Mouse (Mus musculus) embryonic facial prominence, embryonic 13.5 days (tissue): ENCODE measurements around the gene Actr3. TPM values are rescaled to one million over a fixed set of nuclear protein-coding genes. Genes with fewer than 3 reads are reported as not detected.

ENCODE experiments used
- ATAC-seq: fragments of 200-750 bp; cut with Nextera tagmentation; 2 replicates; pipeline ENCODE4 v1.8.0; 2017; ENCODE audit warnings: low read depth; ENCODE audit not compliant: insufficient number of reproducible peaks, insufficient read depth, low FRiP score, low TSS enrichment
- H3K27ac ChIP-seq: fragments of 300-500 bp; sonication (generic); 2 replicates; pipeline ENCODE4 v1.5.1; 2015; ENCODE audit warnings: moderate library complexity, mild to moderate bottlenecking, inconsistent platforms
- H3K27me3 ChIP-seq: fragments of 300-500 bp; sonication (generic); 2 replicates; pipeline ENCODE4 v1.6.1; 2015; ENCODE audit warnings: mild to moderate bottlenecking, inconsistent platforms
- H3K36me3 ChIP-seq: fragments of 300-500 bp; sonication (generic); 2 replicates; pipeline ENCODE4 v1.6.1; 2015; ENCODE audit warnings: mild to moderate bottlenecking, inconsistent platforms
- H3K4me1 ChIP-seq: fragments of 300-500 bp; sonication (generic); 2 replicates; pipeline ENCODE4 v1.6.1; 2015; ENCODE audit warnings: inconsistent platforms
- H3K4me2 ChIP-seq: fragments of 300-500 bp; sonication (generic); 2 replicates; pipeline ENCODE4 v1.6.1; 2015; ENCODE audit warnings: moderate library complexity, mild to moderate bottlenecking, inconsistent platforms
- H3K4me3 ChIP-seq: fragments of 300-500 bp; sonication (generic); 2 replicates; pipeline ENCODE4 v1.5.1; 2015; ENCODE audit warnings: mild to moderate bottlenecking, inconsistent platforms
- H3K9ac ChIP-seq: fragments of 300-500 bp; sonication (generic); 2 replicates; pipeline ENCODE4 v1.6.1; 2015; ENCODE audit warnings: mild to moderate bottlenecking, inconsistent platforms
- H3K9me3 ChIP-seq: fragments of 300-500 bp; sonication (generic); 2 replicates; pipeline ENCODE4 v1.6.1; 2016; ENCODE audit warnings: inconsistent platforms
- WGBS: fragments of 180-500 bp; shearing (Covaris S2); methylation state at CpG from one replicate; pipeline ENCODE4 v1.1.7; 2015; ENCODE audit warnings: mixed read lengths; 5-methylcytosine and 5-hydroxymethylcytosine counted together
- polyA plus RNA-seq: library from polyadenylated mRNA; unstranded; fragments of >200 nt; fragmentation: Nextera tagmentation; extraction: Ambion mirVana; gene quantifications from 2 replicates; pipeline ENCODE4 v1.2.1, GENCODE M21; 2015

Actr3 gene
- polyA plus RNA-seq, 1 experiment from 2014 or later: 225 TPM

GRCm38 (mm10) chr1:125437161-125437560, 1.6 kb upstream of the Actr3 start:
- 86% methylated on average over 2 of the region's 2 CpGs for WGBS
- no peaks in the 10 kb centered on the region for H3K9me3 ChIP-seq
- no peak overlapping the region for H3K9ac ChIP-seq
- no peaks in the 10 kb centered on the region for H3K27me3 ChIP-seq
- ATAC-seq: no peak
- no peak overlapping the region for H3K27ac ChIP-seq
- no peak overlapping the region for H3K4me2 ChIP-seq
- peaks cover 8% of the 10 kb centered on the region for H3K4me1 ChIP-seq
- H3K36me3 ChIP-seq: no peaks in the 10 kb centered on the region
- no peak overlapping the region for H3K4me3 ChIP-seq

- ATAC-seq: no peak; the same call in 1 of the 2 replicates
- under 1% methylated on average over 22 of the region's 23 CpGs for WGBS
These were observed 534 bp downstream of the Actr3 start for GRCm38 (mm10) chr1:125435018-125435368.

GRCm38 (mm10) chr1:125434485-125435001, 984 bp downstream of the Actr3 start:
- Histone ChIP-seq H3K9ac (peak overlapping the region; percentile 92), H3K4me3 (peak overlapping the region; percentile 89), H3K4me1 (peaks cover 8% of the 10 kb centered on the region), H3K36me3 (no peaks in the 10 kb centered on the region), H3K27me3 (no peaks in the 10 kb centered on the region), H3K4me2 (peak overlapping the region; percentile 59), H3K9me3 (no peaks in the 10 kb centered on the region), H3K27ac (peak overlapping the region; percentile 97)
- under 1% methylated on average over 25 of the region's 25 CpGs for WGBS
- no peak for ATAC-seq

More at GRCm38 (mm10) chr1:125435018-125435368, 534 bp downstream of the Actr3 start:
- no peaks in the 10 kb centered on the region for H3K27me3 ChIP-seq
- no peaks in the 10 kb centered on the region for H3K9me3 ChIP-seq
- H3K9ac ChIP-seq: peak overlapping the region; percentile 92
- H3K36me3 ChIP-seq: no peaks in the 10 kb centered on the region
- peak overlapping the region; percentile 89 for H3K4me3 ChIP-seq
- peak overlapping the region; percentile 97 for H3K27ac ChIP-seq
- peak overlapping the region; percentile 59 for H3K4me2 ChIP-seq
- H3K4me1 ChIP-seq: peaks cover 8% of the 10 kb centered on the region

GRCm38 (mm10) chr1:125431286-125431685, 4.2 kb downstream of the Actr3 start:
- WGBS: 77% methylated on average over 4 of the region's 4 CpGs
- Histone ChIP-seq H3K27ac (no peak overlapping the region), H3K4me1 (peaks cover 21% of the 10 kb centered on the region), H3K9ac (no peak overlapping the region), H3K36me3 (no peaks in the 10 kb centered on the region), H3K4me2 (no peak overlapping the region), H3K27me3 (no peaks in the 10 kb centered on the region), H3K4me3 (no peak overlapping the region), H3K9me3 (no peaks in the 10 kb centered on the region)
- no peak for ATAC-seq

GRCm38 (mm10) chr1:125430737-125431136, 4.8 kb downstream of the Actr3 start:
- Histone ChIP-seq H3K36me3 (no peaks in the 10 kb centered on the region), H3K4me2 (0 out of 2 replicates have a peak overlapping the region, but pooled peaks have one; percentile 7), H3K27ac (no peak overlapping the region), H3K9ac (no peak overlapping the region), H3K4me3 (no peak overlapping the region), H3K4me1 (peaks cover 22% of the 10 kb centered on the region), H3K9me3 (no peaks in the 10 kb centered on the region), H3K27me3 (no peaks in the 10 kb centered on the region)
- ATAC-seq: no peak
- WGBS: 72% methylated on average over 7 of the region's 7 CpGs

- no peak overlapping the region for H3K27ac ChIP-seq
- 88% methylated on average over 4 of the region's 4 CpGs for WGBS
- ATAC-seq: no peak
- H3K36me3 ChIP-seq: no peaks in the 10 kb centered on the region
- no peak overlapping the region for H3K4me3 ChIP-seq
- no peaks in the 10 kb centered on the region for H3K27me3 ChIP-seq
- no peaks in the 10 kb centered on the region for H3K9me3 ChIP-seq
- H3K4me1 ChIP-seq: peaks cover 22% of the 10 kb centered on the region
- H3K9ac ChIP-seq: no peak overlapping the region
- H3K4me2 ChIP-seq: no peak overlapping the region
These were observed 5.5 kb downstream of the Actr3 start for GRCm38 (mm10) chr1:125429984-125430383.

- Histone ChIP-seq H3K4me2 (no peak overlapping the region), H3K4me3 (no peak overlapping the region), H3K4me1 (peaks cover 22% of the 10 kb centered on the region), H3K9me3 (no peaks in the 10 kb centered on the region), H3K36me3 (no peaks in the 10 kb centered on the region), H3K27ac (no peak overlapping the region), H3K27me3 (no peaks in the 10 kb centered on the region), H3K9ac (no peak overlapping the region)
- ATAC-seq: no peak
- WGBS: 48% methylated on average over 2 of the region's 2 CpGs
These were observed 7.2 kb downstream of the Actr3 start for GRCm38 (mm10) chr1:125428315-125428714.

GRCm38 (mm10) chr1:125426387-125427045, 9.0 kb downstream of the Actr3 start:
- no peaks in the 10 kb centered on the region for H3K9me3 ChIP-seq
- H3K9ac ChIP-seq: no peak overlapping the region
- WGBS: 76% methylated on average over 2 of the region's 2 CpGs
- no peak for ATAC-seq
- H3K27me3 ChIP-seq: no peaks in the 10 kb centered on the region
- H3K4me3 ChIP-seq: no peak overlapping the region
- H3K27ac ChIP-seq: no peak overlapping the region
- peaks cover 14% of the 10 kb centered on the region for H3K4me1 ChIP-seq
- no peaks in the 10 kb centered on the region for H3K36me3 ChIP-seq
- H3K4me2 ChIP-seq: no peak overlapping the region

- Histone ChIP-seq H3K36me3 (peaks cover 13% of the 10 kb centered on the region), H3K4me2 (no peak overlapping the region), H3K4me3 (no peak overlapping the region), H3K9me3 (no peaks in the 10 kb centered on the region), H3K9ac (no peak overlapping the region), H3K4me1 (no peaks in the 10 kb centered on the region), H3K27me3 (no peaks in the 10 kb centered on the region), H3K27ac (no peak overlapping the region)
- 77% methylated on average over 2 of the region's 2 CpGs for WGBS
- ATAC-seq: no peak
These were observed 15.6 kb downstream of the Actr3 start for GRCm38 (mm10) chr1:125419906-125420305.

- Histone ChIP-seq H3K36me3 (peaks cover 21% of the 10 kb centered on the region), H3K4me3 (no peak overlapping the region), H3K4me2 (no peak overlapping the region), H3K9me3 (no peaks in the 10 kb centered on the region), H3K4me1 (no peaks in the 10 kb centered on the region), H3K9ac (no peak overlapping the region), H3K27me3 (no peaks in the 10 kb centered on the region), H3K27ac (no peak overlapping the region)
- no peak for ATAC-seq
- WGBS: 93% methylated on average over 4 of the region's 4 CpGs
These were observed 16.8 kb downstream of the Actr3 start for GRCm38 (mm10) chr1:125418732-125419131.

GRCm38 (mm10) chr1:125407220-125407619, 28.3 kb downstream of the Actr3 start:
- Histone ChIP-seq H3K9me3 (no peaks in the 10 kb centered on the region), H3K9ac (no peak overlapping the region), H3K4me2 (no peak overlapping the region), H3K27me3 (no peaks in the 10 kb centered on the region), H3K4me1 (no peaks in the 10 kb centered on the region), H3K36me3 (peaks cover 48% of the 10 kb centered on the region), H3K27ac (no peak overlapping the region), H3K4me3 (no peak overlapping the region)
- no peak for ATAC-seq
- WGBS: 93% methylated on average over 6 of the region's 6 CpGs

GRCm38 (mm10) chr1:125395391-125395790, 40.1 kb downstream of the Actr3 start:
- WGBS: 95% methylated on average over 1 of the region's 1 CpGs
- Histone ChIP-seq H3K9ac (no peak overlapping the region), H3K4me3 (no peak overlapping the region), H3K9me3 (no peaks in the 10 kb centered on the region), H3K27me3 (no peaks in the 10 kb centered on the region), H3K36me3 (peaks cover 58% of the 10 kb centered on the region), H3K27ac (no peak overlapping the region), H3K4me2 (no peak overlapping the region), H3K4me1 (no peaks in the 10 kb centered on the region)
- no peak for ATAC-seq
